Mouse (Mus musculus): Measurements from ENCODE around the gene Gm49396.

DNA sequence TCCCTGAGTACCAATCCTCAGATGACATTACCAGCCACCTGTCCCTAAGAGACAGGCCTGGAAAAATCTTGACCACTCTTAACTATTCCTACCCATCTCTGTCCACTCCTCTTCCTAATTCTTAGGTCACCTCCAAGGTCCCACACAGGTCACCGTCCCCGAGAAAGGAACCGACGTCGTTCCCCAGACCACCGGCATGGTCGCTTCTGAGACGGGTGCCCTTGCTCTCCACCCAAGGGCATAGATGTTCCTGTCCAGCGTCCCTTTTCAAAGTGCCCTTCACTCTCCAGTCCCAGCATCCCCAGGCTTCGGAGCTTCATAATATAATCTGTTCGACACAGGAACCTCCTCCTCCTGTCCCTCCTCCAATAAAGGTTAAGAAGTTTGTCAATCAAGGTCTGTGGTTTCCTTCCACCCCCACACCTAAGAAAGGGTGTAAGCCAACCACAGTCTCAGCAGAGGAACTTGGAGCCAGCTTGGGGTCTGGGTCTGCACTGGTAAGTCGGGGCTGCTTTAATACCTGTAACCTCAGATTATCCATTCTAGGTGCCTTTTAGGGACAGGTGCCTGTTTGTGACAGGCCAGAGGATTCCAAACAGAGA is 1.9 kb downstream of the Gm49396 start, which contains the start of gene Igflr1:
- TF ChIP-seq CTCF (IDR thresholded peaks at IDR 0.05) (no peak), EP300 (IDR thresholded peaks at IDR 0.05) (no peak)
